Mouse (Mus musculus) stomach, embryonic 14.5 days (tissue): ENCODE results near the gene Clk2. TPM values are rescaled to one million over a fixed set of nuclear protein-coding genes. Genes with fewer than 3 reads are reported as not detected.

Experiments
- ATAC-seq: fragments of 200-750 bp; cut with Nextera tagmentation; 2 replicates; pipeline ENCODE4 v1.8.0; 2017; ENCODE audit warnings: low read depth, moderate TSS enrichment; ENCODE audit not compliant: insufficient number of reproducible peaks, insufficient read depth, low FRiP score
- H3K27ac ChIP-seq: fragments of 300-500 bp; sonication (generic); 2 replicates; pipeline ENCODE4 v1.5.1; 2014; ENCODE audit warnings: mild to moderate bottlenecking, low read length, moderate library complexity, mixed read lengths
- H3K27me3 ChIP-seq: fragments of 300-500 bp; sonication (generic); 2 replicates; pipeline ENCODE4 v1.6.1; 2014; ENCODE audit warnings: low read length, control low read depth, mixed read lengths; ENCODE audit not compliant: control insufficient read depth, insufficient read depth
- H3K36me3 ChIP-seq: fragments of 300-500 bp; sonication (generic); 2 replicates; pipeline ENCODE4 v1.6.1; 2014; ENCODE audit warnings: mild to moderate bottlenecking, control low read depth, low read length, moderate library complexity, mixed read lengths; ENCODE audit not compliant: control insufficient read depth, insufficient read depth
- H3K4me1 ChIP-seq: fragments of 300-500 bp; sonication (generic); 2 replicates; pipeline ENCODE4 v1.6.1; 2014; ENCODE audit warnings: low read length, control low read depth, mixed read lengths; ENCODE audit not compliant: control insufficient read depth, insufficient read depth
- H3K4me2 ChIP-seq: fragments of 300-500 bp; sonication (generic); replicated peaks from 2 replicates; pipeline ENCODE4 v1.6.1; 2014; ENCODE audit warnings: low read depth, low read length, control low read depth
- H3K4me3 ChIP-seq: fragments of 300-500 bp; sonication (generic); 2 replicates; pipeline ENCODE4 v1.5.1; 2014; ENCODE audit warnings: low read depth, low read length, control low read depth
- H3K9ac ChIP-seq: fragments of 300-500 bp; sonication (generic); replicated peaks from 2 replicates; pipeline ENCODE4 v1.6.1; 2014; ENCODE audit warnings: low read depth, mild to moderate bottlenecking, control low read depth, low read length, moderate library complexity, mixed read lengths
- H3K9me3 ChIP-seq: fragments of 300-500 bp; sonication (generic); 2 replicates; pipeline ENCODE4 v1.6.1; 2016; ENCODE audit warnings: low read depth, low read length, control low read depth; ENCODE audit not compliant: control insufficient read depth
- WGBS: fragments of 180-500 bp; shearing (Covaris S2); extraction: QIAGEN DNeasy Blood & Tissue Kit; methylation state at CpG from one replicate; pipeline ENCODE4 v1.1.7; 2014; 5-methylcytosine and 5-hydroxymethylcytosine counted together
- polyA plus RNA-seq: library from polyadenylated mRNA; unstranded; fragments of >200 nt; fragmentation: Nextera tagmentation; extraction: Ambion mirVana; gene quantifications from 2 replicates; pipeline ENCODE4 v1.2.1, GENCODE M21; 2014

Gene Clk2
- polyA plus RNA-seq, 1 experiment from 2014 or later: 35.1 TPM

GRCm38 (mm10) chr3:89178107-89178385 lies 13.5 kb downstream of the Clk2 start:
- no peaks in the 10 kb centered on the region for H3K9me3 ChIP-seq
- WGBS: 3% methylated on average over 6 of the region's 6 CpGs
- H3K36me3 ChIP-seq: peaks cover 59% of the 10 kb centered on the region
- peaks cover 9% of the 10 kb centered on the region; the same call in 1 of the 2 replicates for H3K4me1 ChIP-seq
- peak overlapping the region; percentile 66; the same call in 1 of the 2 replicates for H3K27ac ChIP-seq
- H3K9ac ChIP-seq: peak overlapping the region; percentile 86
- peak overlapping the region; percentile 73 for H3K4me3 ChIP-seq
- ATAC-seq: no peak
- H3K4me2 ChIP-seq: peak overlapping the region; percentile 82
- no peaks in the 10 kb centered on the region for H3K27me3 ChIP-seq

- H3K4me2 ChIP-seq: no peak overlapping the region
- no peak for ATAC-seq
- H3K36me3 ChIP-seq: peaks cover 49% of the 10 kb centered on the region
- peaks cover 15% of the 10 kb centered on the region; the same call in 1 of the 2 replicates for H3K4me1 ChIP-seq
- WGBS: 94% methylated on average over 11 of the region's 11 CpGs
- H3K27me3 ChIP-seq: no peaks in the 10 kb centered on the region
- no peak overlapping the region for H3K27ac ChIP-seq
- no peak overlapping the region for H3K4me3 ChIP-seq
- H3K9me3 ChIP-seq: no peaks in the 10 kb centered on the region
- H3K9ac ChIP-seq: no peak overlapping the region; the same call in 1 of the 2 replicates
Measured at GRCm38 (mm10) chr3:89179056-89179455, 14.5 kb downstream of the Clk2 start.

- no peak overlapping the region for H3K4me2 ChIP-seq
- no peak overlapping the region for H3K27ac ChIP-seq
- no peaks in the 10 kb centered on the region for H3K9me3 ChIP-seq
- no peaks in the 10 kb centered on the region for H3K27me3 ChIP-seq
- H3K9ac ChIP-seq: no peak overlapping the region
- ATAC-seq: no peak
- H3K36me3 ChIP-seq: peaks cover 22% of the 10 kb centered on the region; the same call in 1 of the 2 replicates
- H3K4me1 ChIP-seq: peaks cover 26% of the 10 kb centered on the region; the same call in 1 of the 2 replicates
- H3K4me3 ChIP-seq: no peak overlapping the region
- 90% methylated on average over 27 of the region's 27 CpGs for WGBS
Measured at GRCm38 (mm10) chr3:89181749-89182500, 17.3 kb downstream of the Clk2 start.

GRCm38 (mm10) chr3:89182531-89183057 lies 18.0 kb downstream of the Clk2 start:
- peaks cover 26% of the 10 kb centered on the region; the same call in 1 of the 2 replicates for H3K36me3 ChIP-seq
- H3K4me3 ChIP-seq: peak overlapping the region; percentile 62
- no peaks in the 10 kb centered on the region for H3K27me3 ChIP-seq
- H3K9me3 ChIP-seq: no peaks in the 10 kb centered on the region
- peak overlapping the region; percentile 95 for H3K4me2 ChIP-seq
- ATAC-seq: no peak
- WGBS: 44% methylated on average over 7 of the region's 7 CpGs
- H3K27ac ChIP-seq: no peak overlapping the region
- no peak overlapping the region for H3K9ac ChIP-seq
- H3K4me1 ChIP-seq: peaks cover 26% of the 10 kb centered on the region; the same call in 1 of the 2 replicates

- Histone ChIP-seq H3K36me3 (peaks cover 29% of the 10 kb centered on the region; the same call in 1 of the 2 replicates), H3K27ac (peak within 1 kb of the TSS; percentile 86), H3K9ac (peak within 1 kb of the TSS; percentile 78), H3K4me2 (peak within 1 kb of the TSS; percentile 95), H3K4me1 (peaks cover 24% of the 10 kb centered on the region; the same call in 1 of the 2 replicates), H3K9me3 (no peaks in the 10 kb centered on the region), H3K27me3 (no peaks in the 10 kb centered on the region), H3K4me3 (peak within 1 kb of the TSS; percentile 62)
- WGBS: 4% methylated on average over 39 of the region's 39 CpGs
- ATAC-seq: peak; percentile 93
Measured at GRCm38 (mm10) chr3:89183058-89183958, 18.7 kb downstream of the Clk2 start, which contains the start of gene Fam189b. Gene Fam189b, plus strand, starts transcription at chr3:89183143.

- peak overlapping the region; percentile 86; the same call in 1 of the 2 replicates for H3K27ac ChIP-seq
- no peak for ATAC-seq
- H3K4me2 ChIP-seq: peak overlapping the region; percentile 95
- H3K4me1 ChIP-seq: peaks cover 21% of the 10 kb centered on the region; the same call in 1 of the 2 replicates
- peak overlapping the region; percentile 78 for H3K9ac ChIP-seq
- H3K27me3 ChIP-seq: no peaks in the 10 kb centered on the region
- H3K9me3 ChIP-seq: no peaks in the 10 kb centered on the region
- WGBS: 77% methylated on average over 6 of the region's 6 CpGs
- peak overlapping the region; percentile 62 for H3K4me3 ChIP-seq
- peaks cover 32% of the 10 kb centered on the region; the same call in 1 of the 2 replicates for H3K36me3 ChIP-seq
Measured at GRCm38 (mm10) chr3:89183959-89184315, 19.3 kb downstream of the Clk2 start.

- H3K9ac ChIP-seq: no peak overlapping the region
- ATAC-seq: no peak
- H3K27me3 ChIP-seq: no peaks in the 10 kb centered on the region
- WGBS: 55% methylated on average over 22 of the region's 23 CpGs
- peaks cover 21% of the 10 kb centered on the region; the same call in 1 of the 2 replicates for H3K4me1 ChIP-seq
- H3K27ac ChIP-seq: no peak overlapping the region
- no peaks in the 10 kb centered on the region for H3K9me3 ChIP-seq
- H3K36me3 ChIP-seq: peaks cover 13% of the 10 kb centered on the region; the same call in 1 of the 2 replicates
- H3K4me2 ChIP-seq: no peak overlapping the region
- no peak overlapping the region for H3K4me3 ChIP-seq
Measured at GRCm38 (mm10) chr3:89187197-89187596, 22.6 kb downstream of the Clk2 start.
